Mouse (Mus musculus): ENCODE measurements around the gene Ctbp2.
"Not testable (repeated sequence)": the region's sequence is repeated elsewhere in the genome, so short reads cannot be mapped to it uniquely, and the experiment has no call there.

Gene Ctbp2

DNA sequence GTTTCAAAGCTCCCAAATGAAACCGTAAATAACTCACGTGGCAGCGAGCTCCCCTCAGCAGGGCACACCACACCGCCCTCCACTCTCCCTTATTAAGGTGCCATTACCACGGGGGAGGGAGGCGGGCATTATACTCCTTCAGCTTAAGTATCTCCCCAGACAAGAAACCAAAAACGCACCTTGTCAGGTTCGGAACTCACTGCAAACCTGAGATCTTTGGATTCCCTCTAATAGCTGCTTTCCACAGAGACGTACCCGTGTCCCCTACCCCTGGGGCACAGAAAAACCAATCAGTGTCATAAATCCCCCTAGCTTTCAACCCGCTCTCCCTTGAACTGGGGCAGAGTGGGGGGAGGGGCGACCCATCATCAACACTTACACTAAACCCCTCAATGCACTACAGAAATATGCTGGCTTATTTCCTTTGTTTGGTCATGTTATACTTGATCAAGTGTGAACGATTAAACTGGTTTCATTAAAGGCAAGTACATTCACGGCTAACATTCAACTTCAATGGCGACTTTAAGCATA lies 3.9 kb downstream of the Ctbp2 start:
- DNase-seq (ENCODE audit: low read depth, low spot score), result no peak

DNA sequence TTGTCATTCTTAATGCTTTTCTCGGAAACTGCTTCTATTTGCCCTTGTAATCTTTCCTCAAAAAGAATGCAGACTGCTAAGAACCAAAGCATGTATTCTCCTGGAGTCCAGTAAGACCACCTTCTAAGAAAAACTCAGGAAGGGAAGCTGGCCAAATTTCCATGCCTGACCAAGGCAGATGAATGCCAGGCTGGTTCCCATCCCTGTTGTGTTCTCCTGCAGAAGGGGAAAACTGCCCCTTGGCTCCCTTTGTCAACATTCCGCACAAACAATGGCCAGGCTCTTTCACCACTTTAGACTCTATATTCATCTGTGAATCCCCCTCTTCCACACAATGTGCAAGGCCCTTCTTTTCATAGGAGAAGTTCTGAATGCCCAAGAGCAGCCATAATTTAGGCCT lies 6.3 kb downstream of the Ctbp2 start:
- DNase-seq (ENCODE audit: low read depth, low spot score), result no peak

GRCm38 (mm10) chr7:133116542-133116941 lies 7.6 kb downstream of the Ctbp2 start:
- DNase-seq (ENCODE audit: low read depth, low spot score), result no peak

GRCm38 (mm10) chr7:133115886-133116285 lies 8.3 kb downstream of the Ctbp2 start:
- DNase-seq (ENCODE audit: low read depth, low spot score), result no peak

GRCm38 (mm10) chr7:133114847-133115470 lies 9.2 kb downstream of the Ctbp2 start:
- DNase-seq (ENCODE audit: low read depth, low spot score), result no peak

DNA sequence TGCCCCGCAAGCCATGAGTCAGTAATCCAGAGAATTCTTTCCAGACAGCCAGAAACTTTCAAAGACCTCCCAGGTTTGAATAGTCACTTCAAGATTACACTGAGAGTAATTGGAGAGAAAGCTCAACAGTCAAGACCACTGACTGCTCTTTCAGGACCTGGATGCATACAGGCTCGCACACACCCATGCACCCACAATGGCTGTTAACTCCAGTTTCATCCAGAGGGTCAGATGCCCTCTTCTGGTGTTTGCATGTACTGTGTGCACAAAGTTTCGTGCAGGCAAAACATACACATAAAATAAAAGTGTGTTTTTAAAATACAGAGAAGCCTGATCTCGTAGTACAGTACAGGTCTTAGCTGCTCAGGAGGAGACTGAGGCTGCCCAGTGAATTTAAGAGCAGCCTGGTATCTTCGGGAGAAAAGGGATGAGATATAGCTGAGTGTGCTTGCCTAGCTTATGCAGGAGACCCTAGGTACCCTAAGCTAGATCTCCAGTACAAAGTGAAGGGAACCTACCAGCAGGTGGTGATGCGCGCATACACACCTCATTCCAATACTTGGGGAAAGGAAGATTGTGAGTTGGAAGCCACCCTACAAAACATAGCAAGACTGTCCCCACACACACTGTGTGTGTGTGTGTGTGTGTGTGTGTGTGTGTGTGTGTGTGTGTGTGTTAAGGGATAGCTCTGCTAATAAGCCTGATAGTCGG lies 10.8 kb downstream of the Ctbp2 start:
- no peak for DNase-seq (ENCODE audit: low read depth, low spot score)

DNA sequence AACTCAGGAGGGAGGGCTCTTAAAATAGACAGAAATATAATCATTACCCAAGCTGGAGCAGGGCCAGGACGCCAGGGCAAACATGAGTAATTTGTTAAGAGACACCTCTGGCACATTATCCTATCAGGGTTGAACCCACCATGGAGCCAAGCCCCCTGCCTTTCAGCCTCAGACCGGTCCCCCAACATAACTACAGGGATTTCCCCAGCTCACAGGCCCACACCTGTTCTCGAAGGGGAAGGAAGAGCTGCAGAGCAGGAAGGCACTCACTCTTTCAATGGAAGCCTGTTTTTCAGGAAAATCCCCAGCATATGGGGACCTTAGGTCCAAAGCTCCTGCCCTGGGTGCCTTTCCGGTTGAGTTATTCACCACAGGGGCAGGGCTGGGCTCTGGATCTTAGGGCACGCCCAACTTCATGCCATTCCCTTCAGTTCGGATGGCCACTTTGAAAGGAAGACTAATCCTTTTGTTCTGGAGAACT lies 11.8 kb downstream of the Ctbp2 start:
- DNase-seq (ENCODE audit: low read depth, low spot score), result no peak

DNA sequence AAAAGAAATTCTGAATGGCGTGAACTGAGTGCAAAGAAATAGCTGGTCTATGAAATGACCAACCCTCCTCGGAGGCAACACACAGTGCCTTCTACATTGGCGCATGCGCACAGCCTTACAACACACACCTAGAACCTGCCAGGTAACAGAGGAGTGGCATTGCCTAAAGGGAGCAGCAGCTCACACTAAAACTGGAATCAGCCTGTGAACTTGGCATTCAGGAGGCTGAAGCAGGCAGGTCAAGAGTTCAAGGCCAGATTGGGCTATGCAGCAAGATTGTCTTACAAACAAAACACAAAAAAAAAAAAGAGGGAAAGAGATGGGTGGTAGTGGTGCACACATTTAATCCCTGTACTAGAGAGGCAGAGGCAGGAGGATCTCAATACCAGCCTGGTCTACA lies 14.7 kb downstream of the Ctbp2 start:
- DNase-seq (ENCODE audit: low read depth, low spot score), result no peak

GRCm38 (mm10) chr7:133108695-133109094 lies 15.5 kb downstream of the Ctbp2 start:
- DNase-seq (ENCODE audit: low read depth, low spot score), result no peak

DNA sequence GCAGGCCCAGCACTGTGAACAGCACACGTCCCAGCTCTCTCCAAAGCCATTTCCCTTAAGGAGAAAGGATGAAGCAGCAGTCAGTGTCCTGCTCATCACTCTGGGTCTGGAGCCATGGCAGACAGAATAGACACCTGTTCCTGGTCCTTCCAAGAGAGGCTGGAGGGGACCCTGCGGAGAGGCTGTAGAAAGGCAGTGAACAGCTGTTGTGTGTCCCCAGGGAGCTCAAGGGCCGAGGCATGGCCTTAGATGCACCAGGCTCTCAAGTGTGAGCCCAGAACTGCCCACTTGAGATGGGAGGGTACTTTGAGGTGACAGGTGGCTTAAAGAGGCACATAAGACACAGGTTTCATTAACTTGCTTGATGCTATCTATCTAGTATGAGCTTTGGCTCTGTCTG lies 21.6 kb downstream of the Ctbp2 start:
- no peak for DNase-seq (ENCODE audit: low read depth, low spot score)

GRCm38 (mm10) chr7:133101070-133101469 lies 23.1 kb downstream of the Ctbp2 start:
- no peak for DNase-seq (ENCODE audit: low read depth, low spot score)

DNA sequence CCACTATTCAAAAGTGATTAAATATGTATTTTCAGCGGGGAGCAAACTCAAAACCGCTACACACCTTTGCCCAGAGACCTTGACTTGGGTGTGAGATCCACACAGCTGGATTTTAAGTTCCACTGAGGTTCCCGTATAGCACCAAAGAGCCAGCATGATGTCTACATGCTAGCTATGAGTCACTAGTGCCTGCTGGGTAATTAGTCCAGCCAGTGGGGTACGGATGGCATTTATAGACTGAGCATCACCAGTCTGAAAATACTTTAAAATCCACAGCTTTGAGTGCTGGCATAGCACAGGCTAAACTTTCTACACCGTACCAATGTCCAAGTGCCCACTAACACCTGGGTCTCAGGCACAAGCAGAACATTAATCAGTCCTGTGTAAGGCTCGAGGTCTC lies 24.0 kb downstream of the Ctbp2 start:
- no peak for DNase-seq (ENCODE audit: low read depth, low spot score)

GRCm38 (mm10) chr7:133099266-133099665 lies 24.9 kb downstream of the Ctbp2 start:
- DNase-seq (ENCODE audit: low read depth, low spot score), result no peak

DNA sequence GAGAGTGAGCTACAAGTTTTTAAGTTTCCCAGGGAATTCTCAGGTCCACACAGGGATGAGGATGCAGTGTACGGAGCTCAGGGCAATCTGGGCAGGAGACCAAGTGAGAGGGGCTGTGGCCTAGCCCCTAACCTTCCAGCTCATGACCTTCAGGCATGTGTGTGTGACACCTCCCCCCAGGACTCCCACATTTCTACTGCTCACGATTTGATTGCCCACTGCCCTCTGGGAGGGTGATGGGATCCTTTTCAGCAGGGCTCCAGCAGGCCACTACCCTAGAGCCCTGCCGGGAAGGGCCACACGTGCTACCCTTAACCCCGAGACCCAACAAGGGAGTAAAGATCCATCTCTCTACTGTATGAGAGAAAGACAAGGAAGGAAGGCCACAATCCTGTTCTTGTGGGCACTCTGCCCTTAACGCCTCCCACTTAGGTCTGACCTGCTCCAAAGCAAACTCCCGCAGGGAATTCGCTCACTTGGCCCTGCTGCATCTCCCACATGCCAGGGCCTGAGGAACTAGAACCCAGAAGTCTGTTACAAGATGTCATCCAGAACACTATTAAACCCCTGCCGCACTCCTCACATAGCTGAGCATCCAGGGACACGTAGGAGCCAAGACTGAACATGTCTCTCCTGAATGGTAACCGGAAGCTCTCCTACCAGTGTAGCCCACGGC lies 25.9 kb downstream of the Ctbp2 start:
- DNase-seq (ENCODE audit: low read depth, low spot score), result no peak

- not testable (repeated sequence) for DNase-seq (ENCODE audit: low read depth, low spot score)
These were observed 28.5 kb downstream of the Ctbp2 start for GRCm38 (mm10) chr7:133095610-133096009.

DNA sequence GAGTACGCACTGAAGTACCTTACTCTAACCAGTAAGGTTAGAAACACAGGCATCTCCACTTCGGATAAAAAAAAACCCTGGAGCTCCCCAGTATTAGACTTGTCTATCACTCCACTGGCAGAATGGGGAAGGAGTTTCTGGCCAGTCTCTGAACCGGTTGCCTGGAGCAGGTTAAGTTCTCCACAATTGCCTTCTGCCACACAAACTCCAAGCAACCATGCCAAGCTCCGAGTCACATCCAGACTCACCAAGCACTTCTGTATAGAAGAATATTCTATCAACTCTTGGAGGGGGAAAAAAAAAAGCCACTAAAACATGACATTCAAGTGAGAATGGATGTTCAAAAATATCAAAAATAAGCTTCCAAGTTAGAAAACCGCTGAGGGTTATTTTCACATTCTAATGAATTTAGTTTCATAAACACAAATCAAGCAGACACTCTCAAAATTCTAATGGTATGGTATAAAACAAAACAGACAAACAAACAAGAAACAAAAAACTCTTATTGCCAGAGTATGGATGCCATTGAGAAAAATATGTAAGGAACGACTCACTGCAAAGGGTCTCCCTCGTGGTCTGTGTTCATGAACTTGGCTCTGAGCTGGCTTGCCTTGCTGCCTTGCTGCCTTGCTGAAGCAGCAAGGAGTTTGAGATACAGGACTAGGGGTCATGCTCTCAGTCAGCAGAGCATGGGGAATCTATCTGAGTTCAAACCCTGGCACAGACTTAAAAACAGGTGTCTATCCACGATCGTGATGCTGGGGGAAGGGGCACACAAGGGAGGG lies 29.3 kb downstream of the Ctbp2 start:
- DNase-seq (ENCODE audit: low read depth, low spot score), result no peak

DNA sequence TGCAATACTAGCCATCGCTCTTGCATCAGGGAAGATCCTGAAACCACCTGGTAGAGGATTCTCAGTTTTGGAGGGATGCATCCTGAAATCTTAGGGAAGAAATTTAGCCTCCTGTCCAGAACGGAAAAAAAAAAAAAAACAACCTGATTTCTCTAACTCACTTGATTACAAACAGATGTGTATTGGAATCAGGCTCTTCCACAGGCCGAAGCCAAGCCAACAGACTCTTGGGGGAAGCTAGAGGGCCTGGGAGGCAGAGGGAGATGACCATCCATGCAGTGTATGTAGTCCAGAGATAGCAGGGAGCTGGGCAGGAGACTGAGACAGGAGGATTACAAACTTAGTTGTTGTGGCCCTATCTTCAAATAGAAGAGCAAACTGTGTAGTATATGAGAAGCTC lies 30.0 kb downstream of the Ctbp2 start:
- DNase-seq (ENCODE audit: low read depth, low spot score), result no peak

DNA sequence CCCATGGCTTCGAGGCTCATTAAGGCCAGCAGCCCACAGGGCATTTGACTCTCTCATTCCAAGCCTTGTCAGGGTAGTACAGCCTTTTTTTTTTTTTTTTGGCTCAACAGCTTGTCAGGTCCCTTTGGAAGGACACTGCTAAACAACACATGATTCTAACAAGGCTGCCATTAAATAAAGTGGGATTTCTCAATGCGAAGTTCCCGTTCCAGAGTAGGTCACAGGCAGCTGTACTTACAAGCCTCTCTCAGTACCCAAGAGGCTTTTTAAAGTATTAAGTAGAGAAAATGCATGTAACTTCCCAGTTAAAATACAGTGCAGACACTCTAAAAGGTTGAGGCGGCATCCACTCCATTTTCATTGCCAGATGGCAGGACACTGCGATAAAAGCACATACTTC lies 30.4 kb downstream of the Ctbp2 start:
- no peak for DNase-seq (ENCODE audit: low read depth, low spot score)

DNA sequence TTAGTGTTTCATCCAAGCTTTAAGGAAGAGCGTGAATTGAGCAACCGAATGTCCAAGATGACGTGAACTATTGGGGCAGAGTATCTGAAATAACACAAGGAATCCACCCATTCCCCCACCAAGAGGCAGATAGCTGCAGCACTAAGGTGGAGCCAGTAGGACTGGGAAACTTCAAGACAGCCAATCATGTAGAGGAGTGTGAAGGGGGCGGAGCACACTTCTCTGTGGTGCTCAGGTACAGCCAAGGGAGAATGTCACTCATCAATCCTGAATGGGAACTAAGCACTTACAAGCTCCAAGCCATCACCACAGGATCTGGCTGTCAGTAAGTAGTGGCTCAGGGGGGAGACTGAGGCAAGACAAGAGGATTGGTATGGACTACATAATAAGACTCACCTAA lies 33.5 kb downstream of the Ctbp2 start:
- DNase-seq (ENCODE audit: low read depth, low spot score), result no peak

GRCm38 (mm10) chr7:133089621-133090260 lies 34.4 kb downstream of the Ctbp2 start:
- no peak for DNase-seq (ENCODE audit: low read depth, low spot score)

DNA sequence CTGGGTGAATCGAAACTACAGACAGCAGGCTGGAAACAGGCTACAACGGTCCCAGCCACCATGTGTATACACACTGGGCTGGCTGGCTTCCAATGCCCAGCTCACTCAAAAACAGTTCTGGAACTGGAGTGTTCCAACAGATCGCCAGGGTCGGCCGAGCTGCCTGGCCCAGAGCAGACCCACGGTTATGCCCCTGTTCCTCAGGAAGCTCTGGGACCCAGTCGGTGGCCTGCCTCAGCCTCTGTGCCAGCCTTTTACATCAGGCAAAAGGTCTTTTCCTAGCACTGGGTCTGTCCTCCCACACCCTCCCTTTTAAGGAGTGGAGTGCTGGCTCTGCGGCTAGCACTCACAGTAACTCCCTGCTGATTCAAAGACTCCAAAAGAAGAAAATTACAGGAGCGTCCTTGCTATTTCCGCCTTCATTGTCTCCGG lies 35.3 kb downstream of the Ctbp2 start:
- DNase-seq (ENCODE audit: low read depth, low spot score), result no peak

All from CD4-positive, CD25-positive, alpha-beta regulatory T cell, adult 2 months (primary cell).